Mouse (Mus musculus): ENCODE results near the gene Trip4. TPM values are rescaled to one million over a fixed set of nuclear protein-coding genes. Genes with fewer than 3 reads are reported as not detected.

Gene Trip4
- total RNA-seq (2015; ENCODE audit: low replicate concordance) (9.2 and 10.8 TPM in 2 replicates), total RNA-seq (2017; ENCODE audit: low replicate concordance) (10.1 and 13.3 TPM in 2 replicates)

GRCm38 (mm10) chr9:65908394-65909300, at the start of gene Trip4, which contains the start of gene Csnk1g1:
Gene Trip4, minus strand, starts transcription at chr9:65908794.
Gene Csnk1g1, plus strand, starts transcription at chr9:65908924.
- ATAC-seq (replicated peaks; ENCODE audit: low FRiP score, poor library complexity, severe bottlenecking) = peak; percentile 97

- no peak for ATAC-seq (replicated peaks; ENCODE audit: low FRiP score, poor library complexity, severe bottlenecking)
Observed at GRCm38 (mm10) chr9:65951082-65951587, 42.5 kb upstream of the Trip4 start.

GRCm38 (mm10) chr9:65937566-65937965, 29.0 kb upstream of the Trip4 start:
- no peak for ATAC-seq (replicated peaks; ENCODE audit: low FRiP score, poor library complexity, severe bottlenecking)

- no peak for ATAC-seq (replicated peaks; ENCODE audit: low FRiP score, poor library complexity, severe bottlenecking)
Observed at GRCm38 (mm10) chr9:65929826-65930225, 21.2 kb upstream of the Trip4 start.

- no peak for ATAC-seq (replicated peaks; ENCODE audit: low FRiP score, poor library complexity, severe bottlenecking)
Observed at GRCm38 (mm10) chr9:65928456-65928855, 19.9 kb upstream of the Trip4 start.

- ATAC-seq (replicated peaks; ENCODE audit: low FRiP score, poor library complexity, severe bottlenecking) = no peak
Observed at GRCm38 (mm10) chr9:65917015-65917414, 8.4 kb upstream of the Trip4 start.

GRCm38 (mm10) chr9:65913976-65914375, 5.4 kb upstream of the Trip4 start:
- ATAC-seq (replicated peaks; ENCODE audit: low FRiP score, poor library complexity, severe bottlenecking) = no peak

GRCm38 (mm10) chr9:65909837-65910236, 1.2 kb upstream of the Trip4 start:
- ATAC-seq (replicated peaks; ENCODE audit: low FRiP score, poor library complexity, severe bottlenecking) = no peak

- peak; percentile 62 for ATAC-seq (replicated peaks; ENCODE audit: low FRiP score, poor library complexity, severe bottlenecking)
Observed at GRCm38 (mm10) chr9:65909301-65909801, 757 bp upstream of the Trip4 start.

- ATAC-seq (replicated peaks; ENCODE audit: low FRiP score, poor library complexity, severe bottlenecking) = peak; percentile 72
Observed at GRCm38 (mm10) chr9:65903419-65903818, 5.2 kb downstream of the Trip4 start.

- no peak for ATAC-seq (replicated peaks; ENCODE audit: low FRiP score, poor library complexity, severe bottlenecking)
Observed at GRCm38 (mm10) chr9:65902879-65903278, 5.7 kb downstream of the Trip4 start.

- no peak for ATAC-seq (replicated peaks; ENCODE audit: low FRiP score, poor library complexity, severe bottlenecking)
Observed at GRCm38 (mm10) chr9:65896977-65897376, 11.6 kb downstream of the Trip4 start.

- no peak for ATAC-seq (replicated peaks; ENCODE audit: low FRiP score, poor library complexity, severe bottlenecking)
Observed at GRCm38 (mm10) chr9:65891126-65891525, 17.5 kb downstream of the Trip4 start.

- ATAC-seq (replicated peaks; ENCODE audit: low FRiP score, poor library complexity, severe bottlenecking) = peak; percentile 97
Observed at GRCm38 (mm10) chr9:65890143-65890628, 18.4 kb downstream of the Trip4 start, which contains the start of gene Pclaf. Gene Pclaf, plus strand, starts transcription at chr9:65890237.

- peak; percentile 99 for ATAC-seq (replicated peaks; ENCODE audit: low FRiP score, poor library complexity, severe bottlenecking)
Observed at GRCm38 (mm10) chr9:65884564-65885315, 23.9 kb downstream of the Trip4 start.

GRCm38 (mm10) chr9:65859656-65860055, 48.9 kb downstream of the Trip4 start:
- no peak for ATAC-seq (replicated peaks; ENCODE audit: low FRiP score, poor library complexity, severe bottlenecking)

GRCm38 (mm10) chr9:65850203-65850602, 58.4 kb downstream of the Trip4 start:
- no peak for ATAC-seq (replicated peaks; ENCODE audit: low FRiP score, poor library complexity, severe bottlenecking)

GRCm38 (mm10) chr9:65848154-65848553, 60.4 kb downstream of the Trip4 start:
- ATAC-seq (replicated peaks; ENCODE audit: low FRiP score, poor library complexity, severe bottlenecking) = no peak

- ATAC-seq (replicated peaks; ENCODE audit: low FRiP score, poor library complexity, severe bottlenecking) = no peak
Observed at GRCm38 (mm10) chr9:65844421-65845165, 64.0 kb downstream of the Trip4 start.

Data from erythroid progenitor cell, adult 5-6 weeks (primary cell).